Mouse (Mus musculus) spleen, embryonic (tissue): Measurements from ENCODE around the gene Scd1.

Experiments
- CTCF ChIA-PET: fragments of 350-600 bp; sonication (Branson Sonifier 250); formaldehyde crosslinking; loops from one replicate; lab custom pipeline; 2022; lab: Charles Lee

Gene Scd1

DNA sequence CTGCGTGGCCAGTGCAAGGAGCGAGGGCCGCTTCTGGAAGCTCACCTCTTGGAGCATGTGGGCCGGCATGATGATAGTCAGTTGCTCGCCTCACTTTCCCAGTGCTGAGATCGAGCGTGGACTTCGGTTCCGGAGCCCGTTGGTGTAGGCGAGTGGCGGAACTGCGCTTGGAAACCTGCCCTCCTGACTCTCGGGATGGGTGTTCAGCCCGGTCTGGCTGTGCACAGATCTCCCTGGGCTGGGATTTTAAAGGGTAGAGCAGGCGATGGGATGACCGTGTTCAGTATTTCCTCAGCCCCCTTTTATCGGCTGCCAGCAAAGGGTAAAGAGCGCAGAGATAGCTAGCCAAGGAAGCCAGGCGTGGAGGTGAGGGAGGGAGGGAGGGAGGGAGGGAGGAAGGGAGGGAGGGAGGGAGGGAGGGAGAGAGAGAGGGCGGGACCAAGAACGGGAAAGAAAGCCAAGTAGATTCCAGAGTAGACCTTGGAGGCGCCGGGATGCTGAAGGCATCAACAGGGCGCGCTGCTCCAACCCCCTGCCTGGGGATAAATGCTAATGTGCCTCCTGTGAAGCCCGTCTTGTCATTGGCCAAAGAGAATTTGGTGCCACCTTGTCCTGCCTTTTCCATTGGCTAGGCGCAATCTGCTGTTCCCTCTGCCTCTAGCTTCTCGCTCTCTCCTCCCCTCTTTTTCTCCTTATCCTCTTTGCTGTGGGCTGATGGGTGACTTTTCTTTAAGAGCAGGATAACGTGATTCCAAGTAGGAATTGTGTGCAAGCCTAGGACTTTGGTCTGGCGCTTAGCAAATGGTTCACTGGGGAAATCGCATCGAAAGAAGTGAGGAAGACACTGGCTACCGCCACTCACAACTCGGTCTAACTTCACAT, at the start of gene Scd1:
Gene Scd1 (minus strand): TSS at position 539 of the 882 bp plus-strand sequence.
- CTCF ChIA-PET, result interaction anchor here (1.0 to 1.4 kb wide), 2 partner anchors 19 to 30 kb away, joined by 3 read pairs; no protein-coding TSS in a partner anchor

DNA sequence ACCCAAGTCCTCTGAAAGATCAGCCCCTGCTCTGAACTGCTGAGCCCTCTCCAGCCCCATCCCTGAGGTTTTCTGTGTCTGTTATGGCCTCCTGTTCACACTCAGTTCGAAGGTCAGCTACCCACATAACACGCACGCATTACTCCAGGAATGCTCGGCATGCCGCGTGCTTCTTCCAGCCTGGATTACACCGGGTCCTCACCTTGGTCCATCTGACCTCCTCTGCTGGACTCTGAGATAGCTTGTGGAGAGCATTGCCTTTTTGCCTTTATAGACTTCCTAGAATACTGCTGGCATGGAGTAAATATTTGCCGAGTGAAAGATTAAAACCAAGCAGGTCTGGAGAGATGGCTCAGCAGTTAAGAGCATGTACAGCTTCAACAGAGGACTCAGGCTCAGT, 47.7 kb upstream of the Scd1 start:
- CTCF ChIA-PET, result no interaction called here

DNA sequence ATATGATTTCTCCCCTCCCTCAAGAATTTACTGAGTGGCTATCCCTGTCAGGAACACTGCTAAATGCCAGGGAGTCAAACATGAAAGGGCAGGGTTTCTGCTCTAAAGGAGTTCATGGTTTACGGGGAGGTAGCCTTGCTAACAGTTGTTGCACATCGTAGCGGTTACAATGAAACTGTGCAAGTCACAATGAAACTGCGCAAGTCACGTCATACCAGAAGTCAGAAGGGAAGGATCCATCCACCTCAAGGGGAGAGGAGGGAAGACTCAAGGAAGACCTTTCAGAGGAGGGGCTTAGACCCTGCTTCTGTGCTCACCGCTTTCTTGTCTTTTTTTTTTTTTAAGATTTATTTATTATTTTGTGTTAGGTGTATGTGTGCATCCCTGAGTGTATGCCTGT, 47.2 kb upstream of the Scd1 start:
- CTCF ChIA-PET, result no interaction called here

DNA sequence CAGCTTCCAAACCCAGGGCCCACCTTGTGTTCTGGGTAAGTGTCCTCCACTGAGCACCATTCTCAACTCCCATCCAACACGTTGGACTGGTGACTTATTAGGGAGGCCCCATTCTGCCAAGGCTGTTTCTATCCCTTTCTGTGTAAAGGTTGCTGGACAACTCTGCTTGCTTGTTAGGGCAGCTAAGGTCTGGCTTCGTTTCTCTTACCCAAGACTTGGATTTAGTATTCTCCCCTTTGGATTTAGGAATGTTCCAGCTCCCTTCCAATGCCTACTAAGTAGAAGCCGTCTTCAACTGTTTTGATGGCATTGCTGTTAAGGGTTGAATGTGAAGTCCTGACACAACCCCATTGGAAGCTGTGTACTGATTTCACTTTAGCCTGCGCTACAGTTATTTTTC, 40.2 kb upstream of the Scd1 start:
- CTCF ChIA-PET, result no interaction called here

DNA sequence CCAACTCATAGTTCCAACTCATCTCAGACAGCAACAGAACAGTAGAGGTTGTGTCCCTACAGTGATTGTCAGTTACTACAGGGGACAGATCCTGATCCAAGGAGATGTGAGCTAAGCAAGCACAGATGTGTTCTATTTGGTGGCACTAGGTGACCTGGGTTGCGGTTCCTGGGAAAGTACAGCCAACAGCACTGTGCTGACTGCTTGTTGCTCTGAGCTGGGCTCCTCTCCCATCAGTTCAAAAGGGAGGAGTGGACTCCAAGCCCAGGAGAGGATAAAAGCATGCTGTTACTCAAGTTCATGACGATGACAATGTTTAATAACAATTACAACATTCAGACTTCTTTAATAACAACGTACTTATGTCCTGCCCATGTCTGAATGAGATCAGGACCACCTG, 38.1 kb upstream of the Scd1 start:
- CTCF ChIA-PET, result no interaction called here

DNA sequence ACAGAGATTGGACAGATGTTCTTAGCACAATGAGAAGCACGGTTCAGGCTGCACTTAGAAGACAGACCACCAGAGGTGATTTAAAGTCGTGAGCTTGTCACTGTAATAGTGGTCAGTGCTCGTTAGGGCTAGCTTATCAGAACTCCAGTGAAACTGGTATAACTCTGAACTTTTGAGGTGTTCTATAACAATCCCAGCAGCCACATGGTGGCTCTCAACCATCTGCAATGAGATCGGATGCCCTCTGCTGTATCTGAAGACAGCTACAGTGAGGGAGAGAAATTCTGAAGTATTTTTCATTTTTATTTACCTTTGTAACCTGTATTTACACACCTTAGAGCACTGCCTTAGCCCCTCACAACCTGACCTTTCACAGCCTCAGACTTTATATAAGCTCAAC, 31.6 kb upstream of the Scd1 start:
- CTCF ChIA-PET, result no interaction called here

DNA sequence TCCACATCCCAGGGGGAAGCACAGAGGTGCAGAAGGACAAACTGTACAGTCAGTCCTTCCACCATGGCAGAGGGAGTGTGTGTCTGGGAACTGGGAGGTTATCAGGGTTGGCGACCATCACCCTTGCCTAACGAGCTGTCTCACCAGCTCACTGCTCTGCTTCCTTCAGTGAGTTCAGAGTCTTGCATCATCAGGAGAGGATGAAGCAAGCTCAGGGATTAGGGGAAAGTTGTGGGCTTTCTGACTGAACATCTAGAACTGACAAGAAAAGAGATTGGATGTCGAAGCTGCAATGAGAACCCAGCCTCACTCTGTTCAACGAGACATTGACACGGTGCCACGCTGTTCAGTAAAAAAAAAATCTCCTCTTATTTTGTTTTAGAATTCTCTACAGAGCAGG, 30.3 kb upstream of the Scd1 start:
- CTCF ChIA-PET, result no interaction called here

DNA sequence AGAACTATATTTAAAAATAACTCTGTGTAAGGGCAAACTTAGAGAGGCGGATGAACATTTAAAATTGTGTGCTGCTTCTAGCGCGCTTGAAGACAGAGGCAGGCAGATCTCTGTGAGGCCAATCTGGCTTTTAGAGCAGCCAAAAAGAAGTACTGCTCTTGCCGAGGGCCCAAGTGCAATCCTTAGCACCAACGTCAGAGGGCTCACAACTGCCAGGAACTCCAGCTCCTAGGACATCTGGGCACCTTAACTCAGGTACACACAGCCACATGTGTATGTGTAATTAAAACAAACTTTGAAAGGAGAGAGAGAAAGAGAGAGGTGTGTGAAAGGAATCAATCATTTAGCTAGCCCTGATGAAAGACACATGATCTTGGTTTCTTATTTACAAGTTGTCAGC, 24.4 kb upstream of the Scd1 start:
- CTCF ChIA-PET, result no interaction called here

DNA sequence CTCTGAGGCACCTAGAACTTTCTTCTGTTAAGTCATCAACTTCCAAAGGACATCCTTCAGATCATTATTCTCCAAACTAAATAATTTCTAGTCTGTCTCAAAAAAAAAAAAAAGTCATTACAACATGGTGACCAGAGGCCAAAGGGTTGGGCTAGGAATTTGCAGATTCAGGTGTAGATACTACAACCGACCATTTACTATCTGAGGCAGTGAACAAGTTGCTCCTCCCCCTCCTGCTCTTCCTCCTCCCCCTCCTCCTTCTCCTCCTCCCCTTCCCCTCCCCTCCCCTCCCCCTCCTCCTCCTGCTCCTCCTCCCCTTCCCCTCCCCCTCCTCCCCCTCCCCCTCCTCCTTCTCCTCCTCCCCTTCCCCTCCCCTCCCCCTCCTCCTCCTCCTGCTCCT, 20.0 kb upstream of the Scd1 start:
- CTCF ChIA-PET, result interaction anchor here (0.7 kb wide), 1 partner anchor 52 kb away, joined by 3 read pairs; no protein-coding TSS in a partner anchor

DNA sequence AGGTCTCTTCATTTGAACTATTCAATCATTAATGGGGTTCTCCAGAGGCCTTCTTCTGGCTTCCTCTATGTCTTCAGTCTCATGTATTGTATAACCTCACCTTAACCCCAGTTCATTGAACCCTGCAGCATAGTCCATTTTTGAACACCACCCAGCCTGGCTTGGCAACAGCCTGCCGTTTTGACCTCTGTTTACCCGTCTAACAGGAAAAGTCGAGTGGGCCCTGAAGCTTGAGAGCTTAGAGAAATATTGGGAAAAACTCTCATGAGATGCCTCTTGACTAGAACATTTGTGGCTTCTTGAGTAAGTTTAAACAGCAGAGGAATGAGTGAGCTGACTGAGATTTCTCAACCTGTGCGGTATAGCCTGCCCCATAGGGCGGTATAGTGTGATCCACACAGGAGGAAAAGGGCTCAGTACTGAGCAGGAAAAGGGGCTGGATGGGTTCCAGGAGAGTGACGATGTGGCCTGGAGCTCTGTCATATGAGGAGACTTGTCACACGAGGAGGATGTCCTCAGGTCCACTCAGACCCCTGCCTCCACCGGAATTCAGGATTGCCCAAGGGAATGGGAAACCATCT, 14.5 kb upstream of the Scd1 start:
- CTCF ChIA-PET, result no interaction called here

DNA sequence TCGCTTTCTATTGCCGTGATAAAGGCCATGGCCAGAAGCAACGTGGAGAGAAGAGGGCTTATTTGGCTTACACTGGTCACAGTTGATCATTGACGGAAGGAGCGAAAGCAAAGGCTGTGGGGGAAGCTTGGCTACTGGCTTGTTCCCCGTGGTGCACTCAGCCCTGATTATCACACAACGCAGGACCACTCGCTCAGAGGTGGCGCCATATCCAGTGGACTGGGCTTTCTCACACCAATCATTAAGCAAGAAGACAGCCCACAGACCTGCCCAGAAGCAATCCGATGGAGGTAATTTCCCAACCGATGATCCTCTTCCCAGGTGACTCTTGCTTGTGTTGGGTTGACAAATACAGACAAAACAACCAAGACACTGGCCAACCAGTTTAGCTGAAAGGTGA, 11.9 kb upstream of the Scd1 start:
- CTCF ChIA-PET, result interaction anchor here (0.7 to 2.2 kb wide), 2 partner anchors 47 to 386 kb away, joined by 4 to 6 read pairs; no protein-coding TSS in a partner anchor

DNA sequence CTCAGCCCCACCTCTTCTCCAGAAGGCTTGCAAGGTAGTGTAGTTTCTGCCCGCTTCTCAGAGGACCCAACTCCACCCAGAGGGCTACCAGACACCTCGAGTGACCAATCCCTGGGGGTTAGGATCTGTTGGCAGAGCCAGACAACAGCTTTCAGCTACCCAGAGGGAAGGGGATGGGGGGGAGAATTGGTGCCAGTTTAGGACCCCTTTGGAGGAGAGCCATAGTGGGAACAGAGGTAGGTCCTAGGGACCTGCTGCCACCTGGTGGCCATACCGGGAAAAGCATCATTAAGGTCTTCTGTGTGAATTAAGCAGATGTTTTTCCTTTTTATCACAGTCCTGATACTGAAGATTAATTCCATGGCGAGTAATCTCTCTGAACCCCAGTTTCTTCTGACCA, 11.3 kb upstream of the Scd1 start:
- CTCF ChIA-PET, result interaction anchor here (0.6 to 2.2 kb wide), 3 partner anchors 45 to 74 kb away, joined by 3 to 6 read pairs (median 3); no protein-coding TSS in a partner anchor

DNA sequence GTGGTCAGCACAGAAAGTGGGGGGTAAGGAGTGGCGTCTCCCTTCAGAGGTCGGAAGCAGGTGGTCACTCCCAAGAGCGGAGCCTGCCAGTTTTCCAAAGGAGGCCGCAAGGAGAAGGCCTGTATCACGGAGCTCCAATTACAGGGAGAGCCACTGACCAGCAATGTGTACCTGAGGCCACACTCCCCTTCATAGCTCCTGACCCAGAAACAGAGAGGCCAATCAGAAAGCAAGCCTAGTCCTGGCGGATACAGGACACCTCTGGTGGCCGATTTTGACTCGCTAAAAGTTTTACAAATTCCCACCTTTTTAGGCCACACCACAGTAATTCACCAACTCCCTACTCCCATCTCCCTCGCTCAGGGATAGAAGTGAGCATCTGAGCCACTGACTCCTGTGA, 10.9 kb upstream of the Scd1 start:
- CTCF ChIA-PET, result interaction anchor here (0.6 to 2.2 kb wide), 3 partner anchors 45 to 74 kb away, joined by 3 to 6 read pairs (median 3); no protein-coding TSS in a partner anchor

DNA sequence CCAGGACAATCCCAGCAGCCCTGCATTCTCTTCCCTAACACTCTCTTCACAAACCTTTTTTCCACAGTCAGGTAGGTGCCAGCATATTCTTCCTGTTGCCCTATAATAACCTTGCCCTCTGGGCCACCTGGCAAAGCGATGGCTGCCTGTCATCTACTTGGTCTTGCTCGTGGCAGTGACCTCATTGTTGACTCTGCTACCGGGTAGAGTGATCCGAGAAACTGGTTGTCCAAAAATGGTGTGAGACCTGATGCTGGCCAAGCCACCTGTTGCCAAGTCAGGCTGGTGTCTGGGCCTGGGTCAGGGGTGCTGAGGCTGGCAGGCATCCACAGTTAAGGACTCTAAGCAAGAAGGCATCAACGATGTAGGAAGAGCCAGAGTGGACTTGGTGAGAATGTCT, 10.4 kb upstream of the Scd1 start:
- CTCF ChIA-PET, result interaction anchor here (1.1 to 2.2 kb wide), 2 partner anchors 44 to 46 kb away, joined by 3 to 6 read pairs; no protein-coding TSS in a partner anchor

DNA sequence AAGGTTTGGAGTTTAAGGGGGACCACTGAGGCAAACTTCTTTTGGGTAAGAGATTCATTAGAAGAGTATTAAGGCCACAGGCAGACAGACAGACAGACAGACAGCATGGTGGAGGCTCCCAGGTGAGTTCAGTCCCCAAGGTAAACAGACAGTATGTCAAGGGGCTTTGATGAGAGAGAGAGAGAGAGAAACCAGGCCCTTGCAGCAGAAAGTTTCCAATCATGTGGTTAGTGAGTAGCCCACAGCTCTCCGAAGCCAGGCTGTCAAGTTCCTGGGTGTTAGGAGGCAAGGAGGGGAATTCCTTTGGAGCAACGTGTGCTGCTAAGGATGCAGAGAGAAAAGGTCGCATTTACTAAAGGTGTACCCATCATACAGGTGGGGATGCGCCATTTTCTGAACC, 9.8 kb upstream of the Scd1 start:
- CTCF ChIA-PET, result no interaction called here

DNA sequence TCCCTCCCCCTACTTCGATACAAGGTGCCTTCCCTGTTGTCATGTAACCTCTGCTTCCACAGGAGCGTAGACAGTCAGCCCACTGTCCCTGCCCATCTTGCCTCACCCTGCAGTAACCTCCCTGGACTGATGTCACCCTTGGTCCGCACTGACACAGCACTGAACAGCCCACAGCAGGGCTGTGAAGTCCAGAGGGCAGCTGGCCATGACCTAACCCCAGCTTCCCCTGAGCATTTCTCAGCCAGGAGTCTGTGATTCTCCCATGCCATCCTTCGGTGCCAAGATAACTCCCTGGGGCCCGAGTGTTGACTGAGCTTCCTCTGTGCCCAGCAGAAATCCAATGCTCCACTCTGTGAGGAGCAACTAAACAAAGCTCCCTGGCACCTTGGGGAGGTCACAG, 8.6 kb upstream of the Scd1 start:
- CTCF ChIA-PET, result no interaction called here

DNA sequence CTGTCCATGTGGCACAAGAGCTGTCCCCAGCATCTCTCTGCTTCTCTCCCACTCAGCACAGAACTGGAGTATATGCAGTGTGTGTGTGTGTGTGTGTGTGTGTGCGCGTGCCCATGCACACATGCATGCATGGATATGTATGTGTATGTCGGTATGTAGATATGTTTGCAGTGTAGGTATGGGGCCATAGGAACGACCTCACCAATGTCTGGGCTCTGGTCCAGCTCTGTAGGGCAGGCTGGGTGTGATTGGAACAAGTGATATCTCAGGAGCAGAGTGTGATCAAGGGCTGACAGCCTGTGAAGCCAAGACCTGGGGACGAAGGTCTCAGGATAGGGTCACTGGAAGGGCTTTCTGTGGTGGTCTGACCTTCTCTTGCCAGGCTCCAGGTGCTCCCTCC, 7.8 kb upstream of the Scd1 start:
- CTCF ChIA-PET, result interaction anchor here (0.7 kb wide), 1 partner anchor 43 kb away, joined by 3 read pairs; no protein-coding TSS in a partner anchor

DNA sequence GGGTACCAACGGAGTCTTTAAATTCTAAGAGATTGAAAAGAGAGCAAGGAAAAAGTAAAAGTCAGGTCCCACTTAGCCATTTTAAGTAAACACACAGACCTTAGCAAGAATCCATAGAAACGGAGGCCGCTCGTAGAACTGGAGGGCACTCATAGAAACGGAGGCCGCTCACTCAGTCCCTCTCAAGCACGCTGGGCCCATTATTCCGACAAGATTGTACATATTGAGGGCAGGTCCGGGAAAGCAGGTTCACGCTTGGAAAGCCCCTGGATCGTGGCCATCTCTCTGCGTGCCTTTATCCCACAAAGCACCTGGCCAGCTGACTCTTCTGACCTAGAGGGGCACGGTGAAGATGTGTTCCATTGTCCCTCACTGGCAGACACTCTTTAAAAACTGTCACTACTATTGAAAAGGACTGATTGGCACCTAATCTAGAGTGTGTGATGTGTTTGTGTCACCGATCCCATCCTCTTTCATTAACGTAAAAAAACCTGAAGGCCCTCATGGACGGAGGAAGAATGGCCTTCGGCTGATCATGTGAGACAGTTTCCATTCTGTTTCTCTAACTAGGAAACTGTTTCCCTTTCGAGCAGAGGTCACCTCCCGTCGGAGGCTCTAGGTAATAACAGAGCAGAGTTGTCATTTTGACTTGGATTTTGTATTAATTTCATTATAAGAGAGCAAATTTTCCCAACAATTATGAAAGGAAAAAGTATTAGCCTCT, 2.8 kb upstream of the Scd1 start:
- CTCF ChIA-PET, result interaction anchor here (0.7 kb wide), 1 partner anchor 27 kb away, joined by 6 read pairs; no protein-coding TSS in a partner anchor

DNA sequence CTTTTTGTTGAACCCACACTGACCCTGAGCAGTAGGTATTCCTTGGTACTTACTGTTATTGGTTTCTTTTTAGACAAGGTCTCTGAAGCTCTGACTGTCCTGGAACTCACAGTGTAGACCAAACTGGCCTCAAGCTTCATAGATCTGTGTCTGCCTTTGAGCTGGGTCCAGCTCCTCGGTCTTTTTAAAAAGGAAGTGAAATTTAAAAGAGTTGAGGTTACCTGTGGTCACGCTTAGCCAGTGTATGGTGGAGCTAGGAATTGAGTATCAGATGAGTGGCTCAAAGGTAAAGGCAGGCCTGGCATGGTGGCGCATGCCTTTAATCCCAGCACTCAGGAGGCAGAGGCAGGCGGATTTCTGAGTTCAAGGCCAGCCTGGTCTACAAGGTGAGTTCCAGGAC, 916 bp upstream of the Scd1 start:
- CTCF ChIA-PET, result interaction anchor here (0.5 to 1.4 kb wide), 3 partner anchors 20 to 598 kb away, joined by 3 read pairs; partner anchors contain the start of gene Mrpl43

DNA sequence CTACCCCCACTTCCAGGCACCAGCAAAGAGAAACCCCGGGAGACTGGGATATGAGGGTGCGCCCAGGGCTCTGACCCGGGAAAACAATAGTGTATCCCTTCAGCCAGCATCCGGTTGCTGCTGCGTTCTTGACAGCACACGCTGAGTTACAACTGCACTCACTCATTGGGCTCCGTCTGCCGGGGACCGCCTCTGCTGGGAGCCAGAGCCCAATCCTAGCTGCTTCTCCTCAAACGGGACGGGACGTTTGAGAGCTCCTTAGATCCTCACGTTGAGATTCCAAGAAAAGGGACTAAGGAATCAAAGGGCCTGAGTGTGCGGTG, 505 bp upstream of the Scd1 start:
- CTCF ChIA-PET, result interaction anchor here (1.0 to 1.4 kb wide), 2 partner anchors 19 to 30 kb away, joined by 3 read pairs; no protein-coding TSS in a partner anchor

DNA sequence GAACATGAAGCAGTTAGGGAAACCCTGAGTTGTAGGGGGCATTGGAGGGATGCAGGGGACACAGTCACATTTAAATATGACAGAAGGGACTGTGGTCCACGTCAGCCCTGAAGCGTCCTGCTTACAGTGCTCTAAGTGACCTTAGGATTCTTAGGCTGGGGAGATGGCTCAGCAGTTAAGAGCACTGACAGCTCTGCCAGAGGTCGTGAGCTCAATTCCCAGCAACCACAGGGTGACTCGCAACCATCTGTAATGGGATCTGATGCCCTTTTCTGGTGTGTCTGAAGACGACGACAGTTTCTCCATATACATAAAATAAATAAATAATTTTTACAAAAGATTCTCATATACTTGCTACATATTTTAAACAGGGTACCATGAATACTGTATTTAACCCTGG, 4.1 kb downstream of the Scd1 start:
- CTCF ChIA-PET, result no interaction called here
